Comparison of ENCODE assay signal across 23 mouse cellular contexts in the genomic region with DNA sequence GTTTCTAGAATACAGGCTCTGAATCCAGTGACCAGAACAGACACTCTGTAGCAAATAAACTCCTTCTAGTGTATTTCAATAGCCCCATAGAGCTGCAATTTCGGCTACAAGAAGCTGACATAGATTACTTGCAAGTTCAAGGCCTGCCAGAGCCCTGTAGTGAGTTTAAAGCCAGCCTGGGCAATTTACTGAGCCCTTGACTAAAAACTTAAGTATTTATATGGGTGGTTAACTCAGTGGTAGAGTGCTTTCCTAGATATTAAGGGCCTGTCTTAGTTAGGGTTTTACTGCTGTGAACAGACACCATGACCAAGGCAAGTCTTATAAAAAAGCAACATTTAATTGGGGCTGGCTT.
"Had no signal": no experiment of that assay in that cellular context is flagged by ENCODE, and none has a peak within 500 bp of the region (broad histone marks: within the 10 kb centered on the region; RNA-seq: fewer than 3 reads in every experiment).

No protein-coding gene starts in this region.

- ATAC-seq: liver, postnatal 0 days; lung, postnatal 0 days had no signal

- H3K4me2 ChIP-seq: limb, embryonic 12.5 days; limb, embryonic 15.5 days; liver, embryonic 11.5 days; lung, embryonic 14.5 days; midbrain, embryonic 15.5 days had no signal

- H3K27me3 ChIP-seq: midbrain, embryonic 15.5 days had no signal

- H3K9me3 ChIP-seq: limb, embryonic 12.5 days; limb, embryonic 15.5 days; midbrain, embryonic 15.5 days had no signal

- H3K27ac ChIP-seq: left cerebral cortex, adult 2 months; limb, embryonic 12.5 days; limb, embryonic 15.5 days; liver, embryonic 14.5 days; macrophage; stomach, postnatal 0 days had no signal

- H3K9ac ChIP-seq: limb, embryonic 12.5 days; limb, embryonic 15.5 days; liver, embryonic 14.5 days; liver, postnatal 0 days; lung, embryonic 14.5 days; midbrain, embryonic 15.5 days had no signal

- H3K4me3 ChIP-seq: left cerebral cortex, adult 2 months; limb, embryonic 12.5 days; limb, embryonic 15.5 days; midbrain, embryonic 15.5 days; myocyte had no signal

- H3K36me3 ChIP-seq: limb, embryonic 12.5 days; limb, embryonic 15.5 days; midbrain, embryonic 15.5 days had no signal

- H3K4me1 ChIP-seq: limb, embryonic 12.5 days; limb, embryonic 15.5 days had no signal

- DNase-seq: kidney, adult 18-20 months; kidney, adult 9 months; kidney, postnatal 14 days; kidney, postnatal 4 days; left cerebral cortex, postnatal 4 days; liver, postnatal 0 days; lung, embryonic 14.5 days; right cerebral cortex, adult 18-20 months; right cerebral cortex, postnatal 14 days; right cerebral cortex, postnatal 4 days; thymus, adult 2 months; thymus, postnatal 14 days; thymus, postnatal 4 days had no signal
